Mouse (Mus musculus) kidney, embryonic 15.5 days (tissue): ENCODE results near the gene Tecta. TPM values are rescaled to one million over a fixed set of nuclear protein-coding genes. Genes with fewer than 3 reads are reported as not detected.

Experiments used
- ATAC-seq: fragments of 200-750 bp; cut with Nextera tagmentation; replicated peaks from 2 replicates; pipeline ENCODE4 v1.8.0; 2017; ENCODE audit warnings: moderate TSS enrichment; ENCODE audit not compliant: low FRiP score
- H3K27ac ChIP-seq: fragments of 300-500 bp; sonication (generic); 2 replicates; pipeline ENCODE4 v1.5.1; 2015; ENCODE audit warnings: mild to moderate bottlenecking, inconsistent platforms
- H3K27me3 ChIP-seq: fragments of 300-500 bp; sonication (generic); 2 replicates; pipeline ENCODE4 v1.6.1; 2015; ENCODE audit warnings: inconsistent platforms
- H3K36me3 ChIP-seq: fragments of 300-500 bp; sonication (generic); 2 replicates; pipeline ENCODE4 v1.6.1; 2015; ENCODE audit warnings: inconsistent platforms
- H3K4me1 ChIP-seq: fragments of 300-500 bp; sonication (generic); 2 replicates; pipeline ENCODE4 v1.6.1; 2015; ENCODE audit warnings: inconsistent platforms
- H3K4me2 ChIP-seq: fragments of 300-500 bp; sonication (generic); 2 replicates; pipeline ENCODE4 v1.6.1; 2015; ENCODE audit warnings: moderate library complexity, mild to moderate bottlenecking, inconsistent platforms
- H3K4me3 ChIP-seq: fragments of 300-500 bp; sonication (generic); replicated peaks from 2 replicates; pipeline ENCODE4 v1.5.1; 2015; ENCODE audit warnings: mild to moderate bottlenecking, inconsistent platforms
- H3K9ac ChIP-seq: fragments of 300-500 bp; sonication (generic); 2 replicates; pipeline ENCODE4 v1.6.1; 2015; ENCODE audit warnings: mild to moderate bottlenecking, inconsistent platforms
- H3K9me3 ChIP-seq: fragments of 300-500 bp; sonication (generic); replicated peaks from 2 replicates; pipeline ENCODE4 v1.6.1; 2016; ENCODE audit warnings: inconsistent platforms
- WGBS: fragments of 180-500 bp; shearing (Covaris S2); methylation state at CpG from one replicate; pipeline ENCODE4 v1.1.7; 2015; ENCODE audit warnings: mixed read lengths; 5-methylcytosine and 5-hydroxymethylcytosine counted together
- polyA plus RNA-seq: library from polyadenylated mRNA; unstranded; fragments of >200 nt; fragmentation: Nextera tagmentation; extraction: Ambion mirVana; gene quantifications from 2 replicates; pipeline ENCODE4 v1.2.1, GENCODE M21; 2015

Gene Tecta
- polyA plus RNA-seq, 1 experiment from 2014 or later = 0.13 TPM

GRCm38 (mm10) chr9:42382628-42383347 is 16.9 kb downstream of the Tecta start:
- 75% methylated on average over 8 of the region's 8 CpGs for WGBS
- Histone ChIP-seq H3K4me2 (no peak overlapping the region), H3K27ac (no peak overlapping the region), H3K9me3 (no peaks in the 10 kb centered on the region), H3K27me3 (0 out of 2 replicates have a peak, but pooled peaks cover 7% of the 10 kb centered on the region), H3K9ac (no peak overlapping the region), H3K4me1 (no peaks in the 10 kb centered on the region), H3K4me3 (no peak overlapping the region), H3K36me3 (no peaks in the 10 kb centered on the region)
- no peak for ATAC-seq

DNA sequence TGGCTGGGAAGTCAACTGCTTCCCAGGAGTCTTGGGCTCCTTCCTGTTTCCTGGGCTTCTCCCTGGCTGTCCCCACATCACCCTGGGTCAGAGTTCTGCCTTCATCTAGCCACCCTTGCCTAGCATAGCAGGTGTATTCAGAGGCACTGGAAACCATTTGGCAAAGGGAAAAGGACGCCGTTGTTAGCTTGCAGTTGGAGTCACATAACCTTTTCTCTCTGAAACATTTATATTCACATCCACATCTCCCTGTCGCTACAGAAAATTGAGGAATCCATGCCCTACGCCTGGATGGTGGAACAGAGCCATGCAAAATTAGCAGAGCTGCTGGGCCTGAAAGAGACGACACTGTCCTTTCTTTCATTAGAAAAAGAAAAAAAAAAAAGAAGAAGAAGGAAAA is 17.7 kb downstream of the Tecta start:
- ATAC-seq = no peak
- Histone ChIP-seq H3K9ac (no peak overlapping the region), H3K9me3 (no peaks in the 10 kb centered on the region), H3K4me3 (no peak overlapping the region), H3K4me2 (no peak overlapping the region), H3K4me1 (no peaks in the 10 kb centered on the region), H3K27ac (no peak overlapping the region), H3K36me3 (no peaks in the 10 kb centered on the region), H3K27me3 (0 out of 2 replicates have a peak, but pooled peaks cover 4% of the 10 kb centered on the region)
- 83% methylated on average over 5 of the region's 5 CpGs for WGBS

DNA sequence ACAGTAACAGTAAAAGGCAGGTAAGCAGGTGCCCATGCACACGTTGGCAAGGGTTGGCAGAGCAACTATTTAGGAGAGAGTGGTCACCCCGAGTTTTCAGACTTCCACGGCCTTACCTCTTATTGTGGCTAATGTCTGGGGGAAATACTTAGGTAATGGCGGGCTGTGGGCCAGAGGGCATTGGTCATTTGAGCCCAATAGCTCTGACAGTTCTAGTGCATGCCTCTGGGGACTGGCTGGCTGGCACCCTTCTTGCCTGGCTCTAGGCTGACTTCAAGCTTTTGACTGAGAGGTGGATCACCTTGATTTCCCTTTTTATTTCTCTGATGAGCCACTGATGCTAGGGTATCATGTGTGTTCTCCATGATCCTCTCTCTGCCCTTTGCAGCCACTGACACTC is 21.7 kb downstream of the Tecta start:
- Histone ChIP-seq H3K36me3 (no peaks in the 10 kb centered on the region), H3K4me2 (no peak overlapping the region), H3K9me3 (no peaks in the 10 kb centered on the region), H3K27ac (no peak overlapping the region), H3K4me3 (no peak overlapping the region), H3K4me1 (no peaks in the 10 kb centered on the region), H3K27me3 (no peaks in the 10 kb centered on the region), H3K9ac (no peak overlapping the region)
- 92% methylated on average over 4 of the region's 4 CpGs for WGBS
- ATAC-seq = no peak

- H3K9ac ChIP-seq = no peak overlapping the region
- H3K4me3 ChIP-seq = no peak overlapping the region
- H3K4me2 ChIP-seq = no peak overlapping the region
- no peaks in the 10 kb centered on the region for H3K27me3 ChIP-seq
- no peaks in the 10 kb centered on the region for H3K36me3 ChIP-seq
- H3K27ac ChIP-seq = no peak overlapping the region
- no peak for ATAC-seq
- no peaks in the 10 kb centered on the region for H3K9me3 ChIP-seq
- no peaks in the 10 kb centered on the region for H3K4me1 ChIP-seq
- 96% methylated on average over 15 of the region's 15 CpGs for WGBS
Observed at GRCm38 (mm10) chr9:42377656-42378055, 22.1 kb downstream of the Tecta start.

GRCm38 (mm10) chr9:42371670-42372368 is 27.9 kb downstream of the Tecta start:
- Histone ChIP-seq H3K4me1 (no peaks in the 10 kb centered on the region), H3K27me3 (no peaks in the 10 kb centered on the region), H3K4me3 (no peak overlapping the region), H3K4me2 (no peak overlapping the region), H3K9ac (no peak overlapping the region), H3K27ac (no peak overlapping the region), H3K9me3 (no peaks in the 10 kb centered on the region), H3K36me3 (no peaks in the 10 kb centered on the region)
- no peak for ATAC-seq
- 82% methylated on average over 6 of the region's 6 CpGs for WGBS

DNA sequence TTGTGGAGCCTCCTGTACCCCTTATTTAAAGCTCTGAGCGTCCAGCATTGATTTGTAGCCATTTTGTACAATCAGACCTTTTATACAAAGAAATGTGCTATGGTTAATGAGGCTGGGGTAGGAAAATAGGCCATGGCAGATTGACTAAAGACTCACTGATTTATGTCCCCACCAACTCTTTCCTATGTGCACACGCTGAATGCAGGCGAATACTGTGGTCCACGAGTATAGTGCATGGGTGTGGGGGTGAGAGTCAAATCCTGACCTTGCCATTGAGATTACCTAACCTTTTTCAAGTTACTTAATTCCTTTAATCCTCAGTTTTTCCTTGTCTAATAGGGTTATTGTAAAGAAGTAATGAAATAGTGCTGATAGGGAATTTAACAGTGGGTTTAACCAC is 42.1 kb downstream of the Tecta start:
- H3K4me2 ChIP-seq = no peak overlapping the region
- WGBS = 58% methylated on average over 4 of the region's 4 CpGs
- ATAC-seq = no peak
- no peak overlapping the region for H3K9ac ChIP-seq
- no peaks in the 10 kb centered on the region for H3K4me1 ChIP-seq
- H3K36me3 ChIP-seq = no peaks in the 10 kb centered on the region
- no peaks in the 10 kb centered on the region for H3K9me3 ChIP-seq
- H3K27me3 ChIP-seq = no peaks in the 10 kb centered on the region
- no peak overlapping the region for H3K27ac ChIP-seq
- H3K4me3 ChIP-seq = no peak overlapping the region

GRCm38 (mm10) chr9:42354871-42355270 is 44.9 kb downstream of the Tecta start:
- no peak overlapping the region for H3K4me2 ChIP-seq
- H3K9me3 ChIP-seq = no peaks in the 10 kb centered on the region
- H3K27ac ChIP-seq = no peak overlapping the region
- 63% methylated on average over 1 of the region's 1 CpGs for WGBS
- no peak overlapping the region for H3K9ac ChIP-seq
- H3K4me3 ChIP-seq = no peak overlapping the region
- no peaks in the 10 kb centered on the region for H3K27me3 ChIP-seq
- peaks cover 14% of the 10 kb centered on the region for H3K4me1 ChIP-seq
- no peak for ATAC-seq
- H3K36me3 ChIP-seq = no peaks in the 10 kb centered on the region

DNA sequence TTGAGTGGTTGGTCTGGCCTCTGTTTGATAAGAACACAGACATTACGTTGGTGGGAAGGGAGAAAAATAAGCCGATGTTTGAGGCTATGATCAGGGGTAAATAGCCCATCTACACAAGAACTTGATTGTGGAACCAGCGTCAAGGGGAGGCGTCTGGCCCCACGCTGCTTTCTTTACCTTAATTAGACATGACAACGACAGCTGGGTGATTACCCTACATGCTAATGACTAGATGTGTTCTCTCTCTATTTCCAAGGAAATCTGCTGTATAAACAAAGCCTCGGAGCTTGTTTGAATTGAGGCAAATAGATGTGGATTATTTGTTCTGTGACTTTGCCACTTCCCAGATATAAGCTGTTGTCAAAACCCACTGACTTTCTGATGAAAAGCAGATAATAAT is 49.9 kb downstream of the Tecta start:
- no peak overlapping the region for H3K27ac ChIP-seq
- no peak overlapping the region for H3K4me3 ChIP-seq
- no peaks in the 10 kb centered on the region for H3K36me3 ChIP-seq
- H3K4me2 ChIP-seq = no peak overlapping the region
- no peak for ATAC-seq
- WGBS = 63% methylated on average over 7 of the region's 7 CpGs
- peaks cover 14% of the 10 kb centered on the region for H3K4me1 ChIP-seq
- no peaks in the 10 kb centered on the region for H3K9me3 ChIP-seq
- H3K9ac ChIP-seq = no peak overlapping the region
- H3K27me3 ChIP-seq = no peaks in the 10 kb centered on the region

DNA sequence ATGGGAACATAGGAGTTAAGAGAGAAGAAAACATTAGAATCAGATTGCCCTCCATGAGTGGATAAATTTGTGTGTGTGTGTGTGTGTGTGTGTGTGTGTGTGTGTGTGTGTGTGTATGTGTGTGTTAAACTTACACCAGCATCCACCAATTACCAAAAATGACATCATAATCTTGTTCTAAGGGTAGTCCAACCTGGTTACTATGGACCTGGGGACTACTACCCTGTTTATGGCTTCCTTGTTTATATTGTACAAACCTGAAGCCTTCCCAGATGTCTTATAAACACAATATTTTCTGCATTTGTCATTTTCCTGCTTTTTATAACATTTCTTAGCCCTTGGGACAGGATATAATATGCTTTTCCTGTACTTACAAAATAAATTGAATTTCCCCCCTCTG is 53.4 kb downstream of the Tecta start:
- peaks cover 4% of the 10 kb centered on the region; the same call in 1 of the 2 replicates for H3K4me1 ChIP-seq
- no peak overlapping the region for H3K9ac ChIP-seq
- no peak overlapping the region for H3K27ac ChIP-seq
- H3K4me3 ChIP-seq = no peak overlapping the region
- no peak for ATAC-seq
- H3K9me3 ChIP-seq = no peaks in the 10 kb centered on the region
- no peak overlapping the region for H3K4me2 ChIP-seq
- H3K36me3 ChIP-seq = no peaks in the 10 kb centered on the region
- H3K27me3 ChIP-seq = no peaks in the 10 kb centered on the region

DNA sequence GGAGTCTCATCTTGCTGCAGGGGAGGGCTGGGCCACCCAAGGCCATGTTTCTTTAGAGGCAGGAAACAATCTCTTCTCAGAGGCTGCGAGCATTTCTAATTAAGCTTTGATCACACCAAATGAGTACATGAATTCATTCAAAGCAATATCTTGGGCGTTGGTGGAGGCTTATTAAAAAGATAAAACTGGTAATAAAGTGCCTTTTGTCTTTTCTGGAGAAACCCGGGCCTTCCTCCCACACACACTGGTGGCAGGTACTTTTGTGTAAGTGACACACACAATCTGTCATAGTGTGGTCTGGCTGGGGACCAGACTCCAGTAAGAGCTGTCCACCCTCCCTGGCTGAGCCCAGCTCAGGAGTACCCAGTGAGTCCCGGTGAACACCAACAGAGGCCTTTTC is 60.6 kb downstream of the Tecta start:
- Histone ChIP-seq H3K27ac (no peak overlapping the region), H3K36me3 (no peaks in the 10 kb centered on the region), H3K4me3 (no peak overlapping the region), H3K27me3 (no peaks in the 10 kb centered on the region), H3K4me2 (no peak overlapping the region), H3K9me3 (no peaks in the 10 kb centered on the region), H3K9ac (no peak overlapping the region), H3K4me1 (peaks cover 2% of the 10 kb centered on the region; the same call in 1 of the 2 replicates)
- WGBS = 44% methylated on average over 4 of the region's 4 CpGs
- ATAC-seq = no peak

DNA sequence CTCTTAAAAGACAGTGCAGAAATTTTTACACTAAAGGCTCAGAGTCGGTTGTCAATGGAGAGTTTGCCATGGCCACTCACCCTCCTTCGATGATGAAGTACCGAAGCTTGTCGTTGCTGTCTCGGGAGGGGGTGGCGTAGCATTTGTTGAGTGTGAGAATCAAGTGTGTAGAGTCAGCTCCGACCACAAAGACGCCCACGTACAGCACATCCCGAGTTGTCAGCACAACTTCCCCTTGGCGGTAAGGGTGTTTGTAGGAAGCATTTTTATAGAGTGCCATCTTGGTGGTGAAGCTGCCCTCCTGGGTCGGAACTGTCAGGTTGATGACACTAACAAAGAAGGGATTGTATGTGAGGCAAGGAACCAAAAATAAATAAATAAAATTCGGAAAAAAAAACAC is 62.7 kb downstream of the Tecta start:
- H3K4me2 ChIP-seq = no peak overlapping the region
- no peak overlapping the region for H3K4me3 ChIP-seq
- ATAC-seq = no peak
- no peak overlapping the region for H3K9ac ChIP-seq
- peaks cover 4% of the 10 kb centered on the region; the same call in 1 of the 2 replicates for H3K4me1 ChIP-seq
- 76% methylated on average over 13 of the region's 13 CpGs for WGBS
- H3K9me3 ChIP-seq = no peaks in the 10 kb centered on the region
- H3K27me3 ChIP-seq = no peaks in the 10 kb centered on the region
- no peak overlapping the region for H3K27ac ChIP-seq
- no peaks in the 10 kb centered on the region for H3K36me3 ChIP-seq

- Histone ChIP-seq H3K27ac (no peak overlapping the region), H3K4me3 (no peak overlapping the region), H3K4me1 (peaks cover 4% of the 10 kb centered on the region; the same call in 1 of the 2 replicates), H3K27me3 (no peaks in the 10 kb centered on the region), H3K9me3 (no peaks in the 10 kb centered on the region), H3K36me3 (no peaks in the 10 kb centered on the region), H3K9ac (no peak overlapping the region), H3K4me2 (no peak overlapping the region)
- WGBS = 74% methylated on average over 1 of the region's 1 CpGs
- ATAC-seq = no peak
Observed at GRCm38 (mm10) chr9:42336575-42336974, 63.2 kb downstream of the Tecta start.
